Mouse (Mus musculus) testis, adult 2 months (tissue): ENCODE measurements around the gene Fam126b.

ENCODE experiments used
- CTCF ChIP-seq: fragments of 200-500 bp; IDR thresholded peaks from 2 replicates; pipeline ENCODE4 v1.5.1; 2012; ENCODE audit warnings: low read depth, mild to moderate bottlenecking, inconsistent platforms, low read length, moderate library complexity; ENCODE audit not compliant: control insufficient read depth, insufficient read depth, insufficient replicate concordance
- POLR2A ChIP-seq: fragments of 200-500 bp; IDR thresholded peaks from 2 replicates; pipeline ENCODE4 v1.6.1; 2012; ENCODE audit warnings: low read depth, mild to moderate bottlenecking, inconsistent platforms, low read length, moderate library complexity; ENCODE audit not compliant: control insufficient read depth

DNA sequence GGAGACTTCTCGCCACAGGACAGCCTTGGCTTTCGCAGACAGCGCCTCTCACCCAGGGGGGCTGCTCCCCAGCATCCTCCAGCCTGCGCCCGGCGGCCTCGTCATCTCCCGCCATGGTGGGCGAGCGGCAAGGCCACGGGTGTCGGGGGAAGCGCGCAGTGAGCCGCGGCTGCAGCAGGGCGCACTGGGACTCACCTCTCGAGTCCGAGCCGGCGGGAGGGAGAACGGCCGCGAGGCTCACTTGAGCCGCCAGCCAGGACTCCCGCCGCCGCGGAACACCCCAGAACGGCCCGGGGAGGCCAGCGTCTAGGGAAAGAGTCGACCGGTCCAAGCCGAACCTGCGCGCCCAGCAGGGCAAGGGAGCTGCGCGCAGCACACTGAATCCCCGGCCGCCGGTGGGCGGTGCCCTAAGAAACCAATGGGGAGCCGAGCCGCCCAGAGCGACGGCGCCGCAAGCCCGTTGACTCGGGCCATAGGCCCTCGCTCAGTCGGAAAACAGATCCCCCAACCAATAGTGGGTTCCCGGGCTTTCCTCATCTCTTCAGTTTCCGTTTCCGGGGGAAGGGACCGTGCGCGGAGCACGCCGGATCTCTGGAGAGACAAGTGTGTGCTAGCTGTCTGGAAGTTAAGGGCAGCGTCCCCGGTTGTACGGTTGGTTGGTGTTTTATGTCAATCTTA, 81.4 kb downstream of the Fam126b start, which contains the start of gene Orc2:
- no peak for TF ChIP-seq CTCF
- peak; percentile 62 for TF ChIP-seq POLR2A
